Mouse (Mus musculus) stomach, postnatal 0 days (tissue): ENCODE results near the gene Gpn3. TPM values are rescaled to one million over a fixed set of nuclear protein-coding genes. Genes with fewer than 3 reads are reported as not detected.

ENCODE experiments used
- ATAC-seq: fragments of 200-750 bp; cut with Nextera tagmentation; 2 replicates; pipeline ENCODE4 v1.8.0; 2017; ENCODE audit not compliant: low FRiP score, low TSS enrichment
- DNase-seq: peaks from one replicate; pipeline ENCODE4 v3.0.0-alpha.2; 2016; ENCODE audit warnings: low spot score
- H3K27ac ChIP-seq: fragments of 300-500 bp; sonication (generic); replicated peaks from 2 replicates; pipeline ENCODE4 v1.5.1; 2014; ENCODE audit warnings: mild to moderate bottlenecking, control low read depth
- H3K27me3 ChIP-seq: fragments of 300-500 bp; sonication (generic); 2 replicates; pipeline ENCODE4 v1.6.1; 2014; ENCODE audit warnings: low read length; ENCODE audit not compliant: control insufficient read depth, insufficient read depth
- H3K36me3 ChIP-seq: fragments of 300-500 bp; sonication (generic); 2 replicates; pipeline ENCODE4 v1.6.1; 2014; ENCODE audit warnings: low read length, mixed read lengths; ENCODE audit not compliant: control insufficient read depth, insufficient read depth
- H3K4me1 ChIP-seq: fragments of 300-500 bp; sonication (generic); replicated peaks from 2 replicates; pipeline ENCODE4 v1.6.1; 2014; ENCODE audit warnings: antibody characterized with exemption; ENCODE audit not compliant: control insufficient read depth, insufficient read depth
- H3K4me2 ChIP-seq: fragments of 300-500 bp; sonication (generic); replicated peaks from 2 replicates; pipeline ENCODE4 v1.6.1; 2014; ENCODE audit warnings: low read depth, mild to moderate bottlenecking, control low read depth, moderate library complexity
- H3K4me3 ChIP-seq: fragments of 300-500 bp; sonication (generic); 2 replicates; pipeline ENCODE4 v1.5.1; 2014; ENCODE audit warnings: low read depth, low read length, control low read depth
- H3K9ac ChIP-seq: fragments of 300-500 bp; sonication (generic); 2 replicates; pipeline ENCODE4 v1.6.1; 2014; ENCODE audit warnings: mild to moderate bottlenecking, low read length, control low read depth, mixed read lengths
- H3K9me3 ChIP-seq: fragments of 300-500 bp; sonication (generic); 2 replicates; pipeline ENCODE4 v1.6.1; 2016; ENCODE audit warnings: low read length; ENCODE audit not compliant: control insufficient read depth
- CTCF ChIP-seq: IDR thresholded peaks from 2 replicates; pipeline ENCODE4 v1.5.1; 2016; ENCODE audit warnings: antibody characterized with exemption, low read depth, mild to moderate bottlenecking, moderate library complexity
- EP300 ChIP-seq: optimal IDR thresholded peaks from 2 replicates; pipeline ENCODE3; 2016; ENCODE audit warnings: antibody characterized with exemption
- WGBS: fragments of 180-500 bp; shearing (Covaris S2); extraction: QIAGEN DNeasy Blood & Tissue Kit; methylation state at CpG from one replicate; pipeline ENCODE4 v1.1.7; 2014; 5-methylcytosine and 5-hydroxymethylcytosine counted together
- polyA plus RNA-seq: library from polyadenylated mRNA; unstranded; fragments of >200 nt; fragmentation: Nextera tagmentation; extraction: Ambion mirVana; gene quantifications from 2 replicates; pipeline ENCODE4 v1.2.1, GENCODE M21; 2015

Gene Gpn3
- polyA plus RNA-seq: 40.5 and 41.5 TPM in 2 replicates

DNA sequence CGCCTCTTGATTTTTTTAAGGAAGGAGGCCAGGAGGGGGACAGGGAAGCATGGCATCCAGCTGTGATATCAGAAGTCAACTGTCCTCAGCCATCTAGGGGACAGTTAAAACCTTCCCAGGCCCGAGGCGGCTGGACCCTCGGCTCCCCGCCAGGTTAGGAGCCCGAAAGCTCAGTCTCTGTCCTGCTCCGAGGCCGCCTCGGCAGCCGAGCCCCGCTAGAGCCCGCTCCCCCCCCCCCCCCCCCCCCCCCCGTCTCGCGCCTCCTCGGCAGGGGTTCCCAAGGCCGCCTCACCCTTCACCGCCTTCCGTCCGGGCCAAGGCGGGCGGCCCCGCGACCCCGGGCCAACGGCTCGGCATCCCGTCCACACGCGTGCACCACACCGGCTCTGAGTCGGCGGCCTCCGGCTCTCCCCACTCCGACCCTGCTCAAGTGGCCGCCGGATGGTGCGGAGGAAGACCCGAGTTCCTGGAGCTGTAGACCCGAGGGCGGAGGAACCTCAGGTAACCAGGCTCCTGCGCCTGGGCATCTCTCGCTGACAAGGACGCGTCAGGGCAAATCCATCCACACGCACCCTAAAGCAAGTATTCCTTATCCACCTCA lies at the start of gene Gpn3:
Gpn3 (plus strand) TSS at position 286 of the 601 bp plus-strand sequence.
- H3K4me1 ChIP-seq: no peaks in the 10 kb centered on the region
- no peaks in the 10 kb centered on the region for H3K9me3 ChIP-seq
- no peak for TF ChIP-seq CTCF
- no peak for TF ChIP-seq EP300
- peak within 1 kb of the TSS; percentile 78 for H3K9ac ChIP-seq
- peak within 1 kb of the TSS; percentile 94 for H3K27ac ChIP-seq
- peaks cover 8% of the 10 kb centered on the region; the same call in 1 of the 2 replicates for H3K36me3 ChIP-seq
- no peaks in the 10 kb centered on the region for H3K27me3 ChIP-seq
- no peak for DNase-seq
- WGBS: 1% methylated on average over 27 of the region's 46 CpGs
- peak within 1 kb of the TSS; percentile 70 for H3K4me3 ChIP-seq
- peak within 1 kb of the TSS; percentile 72 for H3K4me2 ChIP-seq
- peak; percentile 71 for ATAC-seq

DNA sequence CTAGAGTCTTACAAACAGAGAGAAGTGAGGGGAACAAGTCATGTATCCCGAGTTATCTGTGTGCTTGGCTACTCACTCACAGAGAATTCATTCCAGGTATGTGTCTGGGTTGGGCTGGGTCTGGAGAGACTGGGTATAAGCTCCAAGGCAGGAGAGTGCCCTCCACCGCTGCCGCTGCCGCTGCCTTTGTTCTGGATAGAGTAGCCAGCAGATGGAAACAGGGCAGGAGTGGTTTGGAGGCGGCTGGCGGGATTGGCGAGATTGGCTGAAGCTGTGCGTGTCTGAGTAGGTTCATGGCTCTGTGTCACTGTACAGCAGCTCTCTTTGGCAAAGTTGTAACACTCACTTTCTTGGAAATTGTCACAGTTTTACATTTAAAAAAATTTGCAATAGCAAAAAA lies 48.2 kb upstream of the Gpn3 start:
- DNase-seq (no peak), ATAC-seq (no peak)
- Histone ChIP-seq H3K4me3 (no peak overlapping the region), H3K4me1 (no peaks in the 10 kb centered on the region), H3K36me3 (peaks cover 6% of the 10 kb centered on the region; the same call in 1 of the 2 replicates), H3K9ac (no peak overlapping the region), H3K9me3 (no peaks in the 10 kb centered on the region), H3K27ac (no peak overlapping the region), H3K27me3 (no peaks in the 10 kb centered on the region), H3K4me2 (no peak overlapping the region)
- WGBS: 77% methylated on average over 8 of the region's 8 CpGs
- TF ChIP-seq EP300 (no peak), CTCF (no peak)

GRCm38 (mm10) chr5:122324608-122325431 lies 46.9 kb upstream of the Gpn3 start:
- Histone ChIP-seq H3K27ac (no peak overlapping the region), H3K27me3 (no peaks in the 10 kb centered on the region), H3K4me2 (no peak overlapping the region), H3K4me1 (no peaks in the 10 kb centered on the region), H3K4me3 (no peak overlapping the region), H3K36me3 (peaks cover 5% of the 10 kb centered on the region; the same call in 1 of the 2 replicates), H3K9me3 (no peaks in the 10 kb centered on the region), H3K9ac (no peak overlapping the region)
- no peak for DNase-seq
- 80% methylated on average over 23 of the region's 23 CpGs for WGBS
- TF ChIP-seq CTCF (peak; percentile 19; the same call in 1 of the 2 replicates), EP300 (no peak)
- no peak for ATAC-seq

DNA sequence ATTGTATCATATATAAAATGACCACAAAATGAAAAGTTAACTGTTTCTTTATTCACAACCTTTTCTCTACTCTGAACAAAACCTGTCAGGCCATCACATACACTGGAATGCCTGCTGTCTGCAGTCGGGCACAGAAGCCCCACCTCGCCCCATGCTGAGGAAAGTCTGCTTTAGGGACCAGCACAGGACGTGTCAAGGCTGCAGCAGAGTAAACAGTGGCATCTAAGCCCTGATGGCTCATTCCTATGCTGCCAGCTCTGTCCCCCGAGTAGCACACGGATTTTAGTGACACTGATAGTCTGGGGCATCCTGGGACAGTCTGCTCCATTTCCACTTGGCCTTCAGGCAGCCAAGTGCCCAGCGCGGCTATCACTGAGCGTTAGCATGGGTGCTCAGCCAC lies 46.2 kb upstream of the Gpn3 start:
- no peak overlapping the region for H3K4me2 ChIP-seq
- WGBS: 85% methylated on average over 8 of the region's 8 CpGs
- no peaks in the 10 kb centered on the region for H3K4me1 ChIP-seq

GRCm38 (mm10) chr5:122327283-122327682 lies 44.4 kb upstream of the Gpn3 start:
- 82% methylated on average over 3 of the region's 3 CpGs for WGBS
- ATAC-seq: no peak
- no peaks in the 10 kb centered on the region; the same call in 1 of the 2 replicates for H3K36me3 ChIP-seq

More for the DNA sequence above, 46.2 kb upstream of the Gpn3 start:
- Histone ChIP-seq H3K27ac (no peak overlapping the region), H3K9ac (no peak overlapping the region), H3K9me3 (no peaks in the 10 kb centered on the region), H3K36me3 (peaks cover 3% of the 10 kb centered on the region; the same call in 1 of the 2 replicates), H3K4me3 (no peak overlapping the region), H3K27me3 (no peaks in the 10 kb centered on the region)
- DNase-seq (no peak), ATAC-seq (no peak)
- TF ChIP-seq EP300 (no peak), CTCF (no peak)

More at GRCm38 (mm10) chr5:122327283-122327682, 44.4 kb upstream of the Gpn3 start:
- Histone ChIP-seq H3K27me3 (no peaks in the 10 kb centered on the region), H3K27ac (no peak overlapping the region), H3K9me3 (no peaks in the 10 kb centered on the region), H3K4me1 (no peaks in the 10 kb centered on the region), H3K4me3 (no peak overlapping the region), H3K4me2 (no peak overlapping the region), H3K9ac (no peak overlapping the region)
- DNase-seq: no peak
- TF ChIP-seq CTCF (no peak), EP300 (no peak)
